Mouse (Mus musculus): ENCODE results near the gene Osgep.

The Osgep gene

GRCm38 (mm10) chr14:50876236-50876950 lies 48.3 kb downstream of the Osgep start:
- no peak for DNase-seq (ENCODE audit: low read depth)

- DNase-seq (ENCODE audit: low read depth) = no peak
Observed at GRCm38 (mm10) chr14:50875591-50876230, 49.0 kb downstream of the Osgep start.

DNA sequence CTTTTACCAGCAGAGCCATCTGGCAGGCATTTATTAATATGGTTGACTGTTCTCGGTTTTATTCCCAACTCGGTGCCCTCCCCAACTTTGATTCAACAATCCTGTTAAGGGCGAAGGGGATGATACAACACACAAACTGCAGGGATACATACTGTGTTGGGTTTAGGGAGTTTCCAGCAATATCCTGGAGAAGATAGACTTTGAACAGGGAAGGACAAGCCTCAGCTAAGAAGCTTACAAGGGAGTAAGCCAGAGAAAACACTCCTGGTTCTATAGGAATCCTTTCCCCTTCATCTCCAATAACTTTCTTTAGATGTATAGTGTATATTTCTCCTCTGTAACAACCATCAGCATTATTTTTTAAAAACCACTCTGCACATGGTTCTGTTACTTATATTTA lies 49.5 kb downstream of the Osgep start:
- DNase-seq (ENCODE audit: low read depth) = no peak

DNA sequence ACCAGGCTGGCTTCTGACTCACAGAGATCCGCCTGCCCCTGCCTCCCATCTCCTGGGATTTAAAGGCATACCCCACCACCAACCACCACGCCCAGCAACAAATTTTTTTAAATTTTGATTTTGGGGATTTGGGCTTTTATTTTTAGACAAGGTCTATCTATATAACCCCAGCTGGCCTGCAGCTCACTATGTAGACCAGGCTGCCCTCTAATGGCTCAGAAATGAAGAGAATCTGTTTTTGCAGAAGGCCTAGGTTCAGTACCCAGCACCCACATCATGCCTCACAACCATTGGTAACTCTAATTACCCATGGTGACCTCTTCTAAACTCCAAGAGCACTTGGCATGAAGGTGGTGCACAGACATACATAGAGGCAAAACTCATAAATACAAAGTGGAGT lies 53.4 kb downstream of the Osgep start:
- no peak for DNase-seq (ENCODE audit: low read depth)

GRCm38 (mm10) chr14:50870805-50871143 lies 53.9 kb downstream of the Osgep start:
- no peak for DNase-seq (ENCODE audit: low read depth)

DNA sequence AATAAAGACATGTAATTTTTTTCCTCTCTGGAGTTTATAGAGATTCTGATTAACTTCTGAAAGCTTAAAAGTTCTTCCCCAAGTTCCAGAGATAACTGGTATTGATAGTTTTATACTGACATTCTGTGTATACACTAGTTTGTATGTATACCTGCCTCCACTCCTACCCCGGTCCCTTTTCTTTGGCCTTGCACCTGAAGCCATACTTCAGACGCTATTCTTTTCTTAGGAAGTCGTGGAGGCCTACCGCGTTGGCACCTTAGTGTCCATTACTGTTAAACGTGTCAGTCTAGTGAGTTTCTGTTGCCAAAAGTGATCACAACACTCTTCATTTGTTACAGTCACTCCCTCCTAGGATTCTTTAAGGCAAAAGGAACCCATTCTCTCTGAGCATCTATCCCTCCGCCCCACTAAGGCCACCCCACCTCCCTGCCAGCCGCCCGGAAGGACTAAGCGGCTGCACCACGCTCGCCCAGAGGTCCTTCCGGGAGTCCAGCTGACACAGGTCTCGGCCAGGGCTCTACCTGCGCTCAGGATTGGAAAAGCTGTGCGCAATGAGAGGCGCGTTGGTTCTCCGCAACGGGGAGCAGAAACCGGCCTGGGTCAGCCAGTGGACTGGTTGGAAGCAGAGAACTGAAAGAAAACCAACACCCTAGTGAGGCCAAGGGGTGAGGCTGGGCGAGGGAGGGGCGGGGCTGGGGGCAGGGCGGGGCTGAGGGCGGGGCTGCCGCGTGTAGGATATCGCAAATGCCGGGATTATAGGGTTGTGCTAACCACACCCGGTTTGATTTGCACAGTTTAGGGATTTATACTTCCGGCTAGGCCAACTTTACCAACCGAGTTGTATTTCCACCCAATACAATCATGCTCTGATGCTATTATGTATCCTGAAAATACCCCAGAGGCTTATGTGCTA lies 54.5 kb downstream of the Osgep start, which contains the start of gene Tep1:
Gene Tep1, minus strand, starts transcription at position 672 of the 916 bp plus-strand sequence.
- DNase-seq (ENCODE audit: low read depth) = peak; percentile 62

DNA sequence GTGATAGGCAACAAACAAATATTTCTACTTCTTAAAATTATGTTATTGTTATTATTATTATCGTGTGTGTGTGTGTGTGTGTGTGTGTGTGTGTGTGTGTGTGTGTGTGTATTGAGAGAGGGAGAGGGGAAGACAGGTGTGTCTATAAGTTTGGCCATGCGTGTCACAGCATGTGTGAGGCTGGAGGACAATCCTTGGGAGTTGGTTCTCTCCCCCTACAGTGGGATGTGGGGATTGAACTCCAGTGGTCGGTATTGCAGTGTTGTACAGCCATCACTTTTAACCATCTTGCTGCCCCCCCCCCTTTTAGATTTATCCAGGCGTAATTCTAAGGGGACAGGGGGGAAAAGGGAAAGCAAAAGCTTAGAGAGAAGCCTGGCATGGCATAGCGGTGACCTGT lies 56.0 kb downstream of the Osgep start:
- no peak for DNase-seq (ENCODE audit: low read depth)

GRCm38 (mm10) chr14:50868211-50868610 lies 56.5 kb downstream of the Osgep start:
- no peak for DNase-seq (ENCODE audit: low read depth)

GRCm38 (mm10) chr14:50866966-50867365 lies 57.7 kb downstream of the Osgep start:
- no peak for DNase-seq (ENCODE audit: low read depth)

- peak; percentile 8 for DNase-seq (ENCODE audit: low read depth)
Observed at GRCm38 (mm10) chr14:50865005-50865404, 59.7 kb downstream of the Osgep start.

GRCm38 (mm10) chr14:50862641-50863040 lies 62.1 kb downstream of the Osgep start:
- no peak for DNase-seq (ENCODE audit: low read depth)

Data from c-Kit-positive CD71-negative TER-119-negative erythroid progenitor cells, embryonic 14.5 days (primary cell).